ENCODE assay signal across 10 mouse cellular contexts in the genomic region with DNA sequence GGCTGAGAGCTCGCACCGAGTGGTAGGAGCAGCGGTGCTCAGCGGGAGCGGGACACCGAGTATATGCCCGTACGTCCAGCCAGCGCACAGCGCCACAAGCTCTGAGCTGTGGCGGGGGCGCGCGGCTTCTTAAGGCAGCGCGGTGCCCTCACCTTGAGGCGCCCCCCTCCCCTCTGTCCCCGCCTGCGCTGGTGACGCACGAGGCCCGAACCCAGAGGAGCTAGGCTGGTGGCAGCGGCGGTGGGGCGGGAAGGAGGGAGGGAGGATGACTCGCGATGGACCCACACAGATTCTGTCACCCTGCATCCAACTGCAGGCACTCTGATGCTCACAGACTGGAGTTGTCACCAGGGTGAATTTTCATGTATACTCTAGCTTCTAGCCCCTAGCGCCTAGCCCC. TPM values are rescaled to one million over a fixed set of nuclear protein-coding genes. Genes with fewer than 3 reads are reported as not detected.
DNase-seq lines count a peak whose midpoint lies in the region; ATAC-seq and TF ChIP-seq lines count a peak whose summit lies in the region.
"Had no signal": no experiment of that assay in that cellular context is flagged by ENCODE, and none has a peak within 500 bp of the region (broad histone marks: within the 10 kb centered on the region; RNA-seq: fewer than 3 reads in every experiment).

TSS of gene Gpr101 (minus strand) at position 124 of the 400 bp plus-strand sequence.

- H3K9me3 ChIP-seq in kidney, postnatal 0 days (replicated peaks; ENCODE audit: low read length), result no peaks in the 10 kb centered on the region
- H3K9me3 ChIP-seq in hindbrain, embryonic 14.5 days (ENCODE audit: control insufficient read depth, low read length), result no peaks in the 10 kb centered on the region
- no peaks in the 10 kb centered on the region for H3K9me3 ChIP-seq in neural tube, embryonic 13.5 days

- no peak within 1 kb of the TSS for H3K9ac ChIP-seq in kidney, postnatal 0 days (ENCODE audit: low read depth, low read length)
- peak within 1 kb of the TSS; percentile 53 for H3K9ac ChIP-seq in hindbrain, embryonic 14.5 days
- peak within 1 kb of the TSS; percentile 57 for H3K9ac ChIP-seq in neural tube, embryonic 13.5 days

- no peak for TF ChIP-seq POLR2A in kidney, adult 2 months (IDR thresholded peaks at IDR 0.05; ENCODE audit: low read depth, low read length)

- H3K27ac ChIP-seq in kidney, postnatal 0 days, result no peak within 1 kb of the TSS
- H3K27ac ChIP-seq in kidney, adult 2 months (ENCODE audit: insufficient read depth, low read depth, low read length), result no peak within 1 kb of the TSS
- no peak within 1 kb of the TSS for H3K27ac ChIP-seq in hindbrain, embryonic 14.5 days
- H3K27ac ChIP-seq in neural tube, embryonic 13.5 days (replicated peaks), result no peak within 1 kb of the TSS

- ATAC-seq in kidney, postnatal 0 days (replicated peaks; ENCODE audit: low FRiP score, low read depth), result no peak
- ATAC-seq in hindbrain, embryonic 14.5 days (ENCODE audit: low FRiP score), result peak; percentile 69; the same call in 1 of the 2 replicates
- peak; percentile 76 for ATAC-seq in neural tube, embryonic 13.5 days (ENCODE audit: low read depth)
- no peak for ATAC-seq in monocyte, adult 5-6 weeks (replicated peaks; ENCODE audit: insufficient number of reproducible peaks, low FRiP score, low TSS enrichment, poor library complexity, severe bottlenecking)

- no peak within 1 kb of the TSS for H3K4me3 ChIP-seq in kidney, postnatal 0 days (replicated peaks; ENCODE audit: low read depth, low read length)
- H3K4me3 ChIP-seq in kidney, adult 2 months (ENCODE audit: insufficient read depth, low read depth, low read length), result no peak within 1 kb of the TSS
- H3K4me3 ChIP-seq in hindbrain, embryonic 14.5 days (replicated peaks; ENCODE audit: low read length), result peak within 1 kb of the TSS; percentile 41
- peak within 1 kb of the TSS; percentile 41 for H3K4me3 ChIP-seq in neural tube, embryonic 13.5 days
- H3K4me3 ChIP-seq: myocyte had no signal

- no peak for TF ChIP-seq CTCF in kidney, postnatal 0 days (IDR thresholded peaks at IDR 0.05; ENCODE audit: low read depth)
- TF ChIP-seq CTCF in kidney, adult 2 months (conservative IDR thresholded peaks at IDR 0.05; ENCODE audit: insufficient read depth, insufficient read length, low read depth, low read length), result no peak

- peaks cover 8% of the 10 kb centered on the region; the same call in 1 of the 2 replicates for H3K27me3 ChIP-seq in kidney, postnatal 0 days (ENCODE audit: insufficient read depth, low read length)
- no peaks in the 10 kb centered on the region for H3K27me3 ChIP-seq in kidney, adult 2 months (replicated peaks; ENCODE audit: control insufficient read depth, insufficient read depth, low read length)
- H3K27me3 ChIP-seq in hindbrain, embryonic 14.5 days (ENCODE audit: control insufficient read depth, insufficient read depth, low read length), result peaks cover 6% of the 10 kb centered on the region; the same call in 1 of the 2 replicates
- H3K27me3 ChIP-seq in neural tube, embryonic 13.5 days, result peaks cover 18% of the 10 kb centered on the region

- peak within 1 kb of the TSS; percentile 32 for H3K4me2 ChIP-seq in kidney, postnatal 0 days (ENCODE audit: low read length)
- H3K4me2 ChIP-seq in hindbrain, embryonic 14.5 days (replicated peaks), result peak within 1 kb of the TSS; percentile 73
- peak within 1 kb of the TSS; percentile 70 for H3K4me2 ChIP-seq in neural tube, embryonic 13.5 days

- no peak for DNase-seq in kidney, postnatal 0 days (ENCODE audit: low spot score)
- no peak for DNase-seq in kidney, adult 2 months
- DNase-seq in embryo, embryonic 11 days, result peak; percentile 47
- DNase-seq in hindbrain, embryonic 14.5 days (ENCODE audit: low spot score), result no peak
- DNase-seq in urinary bladder, adult 18-20 months (ENCODE audit: low spot score in 2 of 2), result no peak
- no peak for DNase-seq in cerebellum, postnatal 36 days
- DNase-seq: gastrocnemius, postnatal 10 days had no signal

- H3K36me3 ChIP-seq in kidney, postnatal 0 days (ENCODE audit: insufficient read depth, low read length), result no peaks in the 10 kb centered on the region
- no peaks in the 10 kb centered on the region for H3K36me3 ChIP-seq in kidney, adult 2 months (ENCODE audit: control insufficient read depth, insufficient read depth, low read length)
- H3K36me3 ChIP-seq in hindbrain, embryonic 14.5 days (replicated peaks; ENCODE audit: control insufficient read depth, insufficient read depth), result no peaks in the 10 kb centered on the region
- no peaks in the 10 kb centered on the region for H3K36me3 ChIP-seq in neural tube, embryonic 13.5 days

- WGBS in kidney, postnatal 0 days, result 31% methylated on average over 24 of the region's 28 CpGs
- WGBS in kidney, adult 2 months, result 2% methylated on average over 14 of the region's 28 CpGs
- 16% methylated on average over 12 of the region's 28 CpGs for WGBS in hindbrain, embryonic 14.5 days
- 17% methylated on average over 21 of the region's 28 CpGs for WGBS in neural tube, embryonic 13.5 days

- H3K4me1 ChIP-seq in kidney, postnatal 0 days (replicated peaks; ENCODE audit: insufficient read depth, low read length), result no peaks in the 10 kb centered on the region
- no peaks in the 10 kb centered on the region for H3K4me1 ChIP-seq in kidney, adult 2 months (ENCODE audit: control insufficient read depth, insufficient read depth, low read length)
- H3K4me1 ChIP-seq in hindbrain, embryonic 14.5 days (replicated peaks; ENCODE audit: control insufficient read depth, insufficient read depth, low read length), result no peaks in the 10 kb centered on the region
- H3K4me1 ChIP-seq in neural tube, embryonic 13.5 days (replicated peaks), result 0 out of 2 replicates have a peak, but pooled peaks cover 7% of the 10 kb centered on the region

RNA-seq across cellular contexts. Expression of gene Gpr101, which starts in this region (rescaled TPM):
- not detected in 2 replicates for polyA plus RNA-seq in kidney, postnatal 0 days (2015; fragmentation: Nextera tagmentation; extraction: Ambion mirVana)
- not detected in 2 replicates for polyA plus RNA-seq in kidney, adult 2 months (2012; rRNA removed)
- polyA plus RNA-seq in hindbrain, embryonic 14.5 days (2014; fragmentation: Nextera tagmentation; extraction: Ambion mirVana), result 0.63 and 1.0 TPM in 2 replicates
- 0.03 TPM in 1 of 2 replicates, not detected in the other for polyA plus RNA-seq in neural tube, embryonic 13.5 days (2015; fragmentation: Nextera tagmentation; extraction: Ambion mirVana)
- total RNA-seq in monocyte, adult 5-6 weeks (2017), result not detected in 3 replicates
- total RNA-seq: gastrocnemius, postnatal 10 days had no signal
- polyA plus RNA-seq: myocyte had no signal

Comparison
In these comparisons a context has a peak if more than half of its experiments do, and no peak if none do; other contexts are left out.
1. Peak in ATAC-seq, H3K4me3 ChIP-seq, H3K9ac ChIP-seq and H3K4me2 ChIP-seq in neural tube, embryonic 13.5 days; RNA of the gene not detected or under 1 TPM.